Mouse (Mus musculus) intestine, postnatal 0 days (tissue): ENCODE data around the gene Alg14. TPM values are rescaled to one million over a fixed set of nuclear protein-coding genes. Genes with fewer than 3 reads are reported as not detected.

Source experiments
- ATAC-seq: fragments of 200-750 bp; cut with Nextera tagmentation; 2 replicates; pipeline ENCODE4 v1.8.0; 2017; ENCODE audit warnings: mild to moderate bottlenecking, moderate TSS enrichment, moderate library complexity
- H3K27ac ChIP-seq: fragments of 300-500 bp; sonication (generic); 2 replicates; pipeline ENCODE4 v1.5.1; 2014; ENCODE audit warnings: mild to moderate bottlenecking, low read depth, low read length, moderate library complexity
- H3K27me3 ChIP-seq: fragments of 300-500 bp; sonication (generic); replicated peaks from 2 replicates; pipeline ENCODE4 v1.6.1; 2014; ENCODE audit warnings: low read length, mixed read lengths; ENCODE audit not compliant: control insufficient read depth, insufficient read depth
- H3K36me3 ChIP-seq: fragments of 300-500 bp; sonication (generic); 2 replicates; pipeline ENCODE4 v1.6.1; 2014; ENCODE audit warnings: mild to moderate bottlenecking, moderate library complexity; ENCODE audit not compliant: control insufficient read depth, insufficient read depth
- H3K4me1 ChIP-seq: fragments of 300-500 bp; sonication (generic); replicated peaks from 2 replicates; pipeline ENCODE4 v1.6.1; 2014; ENCODE audit warnings: antibody characterized with exemption, low read length, mixed read lengths; ENCODE audit not compliant: control insufficient read depth, insufficient read depth
- H3K4me2 ChIP-seq: fragments of 300-500 bp; sonication (generic); replicated peaks from 2 replicates; pipeline ENCODE4 v1.6.1; 2014; ENCODE audit warnings: low read depth, mild to moderate bottlenecking, moderate library complexity
- H3K4me3 ChIP-seq: fragments of 300-500 bp; sonication (generic); 2 replicates; pipeline ENCODE4 v1.5.1; 2014; ENCODE audit warnings: low read depth, low read length
- H3K9ac ChIP-seq: fragments of 300-500 bp; sonication (generic); 2 replicates; pipeline ENCODE4 v1.6.1; 2014; ENCODE audit warnings: mild to moderate bottlenecking, low read depth, low read length
- H3K9me3 ChIP-seq: fragments of 300-500 bp; sonication (generic); 2 replicates; pipeline ENCODE4 v1.6.1; 2016; ENCODE audit warnings: mixed run types; ENCODE audit not compliant: control insufficient read depth
- CTCF ChIP-seq: sonication (generic); IDR thresholded peaks from 2 replicates; pipeline ENCODE4 v1.5.1; 2016; ENCODE audit warnings: low read depth, mild to moderate bottlenecking, control low read depth, antibody characterized with exemption, moderate library complexity
- WGBS: fragments of 180-500 bp; shearing (Covaris S2); extraction: QIAGEN DNeasy Blood & Tissue Kit; methylation state at CpG from one replicate; pipeline ENCODE4 v1.1.7; 2014; 5-methylcytosine and 5-hydroxymethylcytosine counted together
- polyA plus RNA-seq: library from polyadenylated mRNA; unstranded; fragments of >200 nt; fragmentation: Nextera tagmentation; extraction: Ambion mirVana; gene quantifications from 2 replicates; pipeline ENCODE4 v1.2.1, GENCODE M21; 2015

Alg14 gene
- polyA plus RNA-seq, 1 experiment from 2014 or later = 26.1 TPM

GRCm38 (mm10) chr3:121408386-121408785 is 116.8 kb downstream of the Alg14 start:
- Histone ChIP-seq H3K4me2 (no peak overlapping the region), H3K27ac (no peak overlapping the region), H3K27me3 (peaks cover 12% of the 10 kb centered on the region; the same call in 1 of the 2 replicates), H3K9me3 (no peaks in the 10 kb centered on the region), H3K4me1 (no peaks in the 10 kb centered on the region; the same call in 1 of the 2 replicates), H3K36me3 (no peaks in the 10 kb centered on the region), H3K4me3 (no peak overlapping the region), H3K9ac (no peak overlapping the region)
- TF ChIP-seq CTCF = no peak
- ATAC-seq = no peak
- WGBS = 84% methylated on average over 3 of the region's 3 CpGs

DNA sequence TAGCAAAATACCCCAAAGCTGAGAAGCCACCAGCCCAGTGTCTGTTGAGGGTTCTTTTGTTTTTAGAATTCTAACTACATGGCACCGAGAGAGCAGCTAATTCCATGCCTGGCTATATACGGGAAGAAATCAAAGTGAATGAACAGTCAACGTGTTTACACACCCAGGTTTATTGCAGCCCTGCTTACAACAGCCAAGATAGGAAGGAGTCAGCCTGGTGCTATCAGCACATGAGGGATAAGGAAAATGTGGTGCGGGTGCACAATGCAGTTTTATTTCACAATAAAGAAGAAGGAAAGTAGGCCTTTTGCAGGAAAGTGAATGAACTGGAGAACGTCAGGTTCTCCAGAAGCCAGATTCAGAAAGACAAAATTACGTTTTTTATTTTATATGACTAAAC is 119.9 kb downstream of the Alg14 start:
- no peaks in the 10 kb centered on the region; the same call in 1 of the 2 replicates for H3K4me1 ChIP-seq
- no peak for TF ChIP-seq CTCF
- no peaks in the 10 kb centered on the region for H3K9me3 ChIP-seq
- 24% methylated on average over 6 of the region's 6 CpGs for WGBS
- no peak overlapping the region for H3K9ac ChIP-seq
- ATAC-seq = peak; percentile 80
- H3K4me3 ChIP-seq = no peak overlapping the region
- H3K4me2 ChIP-seq = no peak overlapping the region
- no peak overlapping the region for H3K27ac ChIP-seq
- H3K27me3 ChIP-seq = peaks cover 12% of the 10 kb centered on the region; the same call in 1 of the 2 replicates
- no peaks in the 10 kb centered on the region for H3K36me3 ChIP-seq

Other genes with a start within 250 kb of the Alg14 start
- gene Rwdd3, start 120.1 kb upstream of the Alg14 start, polyA plus RNA-seq = 4.7 and 5.9 TPM in 2 replicates
- 6.0 and 6.8 TPM in 2 replicates for gene Tmem56, start 8.7 kb upstream of the Alg14 start, polyA plus RNA-seq
- gene Cnn3, start 134.7 kb downstream of the Alg14 start, polyA plus RNA-seq = 132 and 135 TPM in 2 replicates
- gene Slc44a3, start 240.6 kb downstream of the Alg14 start, polyA plus RNA-seq = 23.7 and 25.2 TPM in 2 replicates